Mouse (Mus musculus): ENCODE data around the gene Brip1.

- TF ChIP-seq CTCF (IDR thresholded peaks at IDR 0.05; ENCODE audit: low read depth, low read length): no peak
- no peak for TF ChIP-seq POLR2A (IDR thresholded peaks at IDR 0.05; ENCODE audit: extremely low read depth, insufficient read depth, low read length)
Observed at GRCm38 (mm10) chr11:86050430-86051280, 150.3 kb downstream of the Brip1 start.
